Mouse (Mus musculus) kidney, postnatal 0 days (tissue): ENCODE data around the gene Tial1. TPM values are rescaled to one million over a fixed set of nuclear protein-coding genes. Genes with fewer than 3 reads are reported as not detected.

Source experiments
- ATAC-seq: fragments of 200-750 bp; cut with Nextera tagmentation; replicated peaks from 2 replicates; pipeline ENCODE4 v1.8.0; 2017; ENCODE audit warnings: low read depth, moderate number of reproducible peaks, moderate TSS enrichment, moderate library complexity; ENCODE audit not compliant: low FRiP score
- DNase-seq: peaks from one replicate; pipeline ENCODE4 v3.0.0-alpha.2; 2016; ENCODE audit warnings: low spot score
- H3K27ac ChIP-seq: fragments of 300-500 bp; sonication (generic); 2 replicates; pipeline ENCODE4 v1.5.1; 2014; ENCODE audit warnings: mild to moderate bottlenecking
- H3K27me3 ChIP-seq: fragments of 300-500 bp; sonication (generic); 2 replicates; pipeline ENCODE4 v1.6.1; 2014; ENCODE audit warnings: low read length, mixed read lengths; ENCODE audit not compliant: insufficient read depth
- H3K36me3 ChIP-seq: fragments of 300-500 bp; sonication (generic); 2 replicates; pipeline ENCODE4 v1.6.1; 2014; ENCODE audit warnings: low read length, mixed read lengths; ENCODE audit not compliant: insufficient read depth
- H3K4me1 ChIP-seq: fragments of 300-500 bp; sonication (generic); replicated peaks from 2 replicates; pipeline ENCODE4 v1.6.1; 2014; ENCODE audit warnings: antibody characterized with exemption, low read length, mixed read lengths; ENCODE audit not compliant: insufficient read depth
- H3K4me2 ChIP-seq: fragments of 300-500 bp; sonication (generic); 2 replicates; pipeline ENCODE4 v1.6.1; 2014; ENCODE audit warnings: mild to moderate bottlenecking, low read length, moderate library complexity, mixed read lengths
- H3K4me3 ChIP-seq: fragments of 300-500 bp; sonication (generic); replicated peaks from 2 replicates; pipeline ENCODE4 v1.5.1; 2014; ENCODE audit warnings: low read depth, low read length
- H3K9ac ChIP-seq: fragments of 300-500 bp; sonication (generic); 2 replicates; pipeline ENCODE4 v1.6.1; 2014; ENCODE audit warnings: low read depth, low read length
- H3K9me3 ChIP-seq: fragments of 300-500 bp; sonication (generic); replicated peaks from 2 replicates; pipeline ENCODE4 v1.6.1; 2016; ENCODE audit warnings: low read length, inconsistent platforms, mixed read lengths
- CTCF ChIP-seq: IDR thresholded peaks from 2 replicates; pipeline ENCODE4 v1.5.1; 2016; ENCODE audit warnings: antibody characterized with exemption, low read depth, mild to moderate bottlenecking, moderate library complexity
- WGBS: fragments of 180-500 bp; shearing (Covaris S2); extraction: QIAGEN DNeasy Blood & Tissue Kit; methylation state at CpG from one replicate; pipeline ENCODE4 v1.1.7; 2014; 5-methylcytosine and 5-hydroxymethylcytosine counted together
- polyA plus RNA-seq: library from polyadenylated mRNA; unstranded; fragments of >200 nt; fragmentation: Nextera tagmentation; extraction: Ambion mirVana; gene quantifications from 2 replicates; pipeline ENCODE4 v1.2.1, GENCODE M21; 2015

The Tial1 gene
- polyA plus RNA-seq, 1 experiment from 2014 or later, result 21.4 TPM

DNA sequence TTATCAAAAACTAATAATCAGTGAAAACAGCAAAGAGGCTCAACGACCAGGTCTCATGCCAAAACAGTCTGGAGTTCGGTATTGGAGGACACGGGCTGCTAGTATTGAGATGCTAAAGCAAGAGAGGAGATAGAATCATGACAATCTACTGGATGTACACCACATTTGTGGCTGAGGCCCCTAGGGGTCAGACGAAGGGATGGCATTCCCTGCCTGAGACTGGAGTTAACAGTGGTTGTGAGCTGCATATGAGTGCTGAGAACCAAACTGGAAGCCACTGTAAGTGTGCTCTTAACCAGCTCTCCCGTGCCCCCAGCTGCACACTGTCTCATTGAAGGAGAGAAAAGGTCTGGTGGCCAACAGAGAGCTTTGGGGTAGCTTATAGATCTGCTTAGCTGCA, 889 bp upstream of the Tial1 start:
- H3K27me3 ChIP-seq, result no peaks in the 10 kb centered on the region
- peak overlapping the region; percentile 55; the same call in 1 of the 2 replicates for H3K4me2 ChIP-seq
- H3K9me3 ChIP-seq, result no peaks in the 10 kb centered on the region
- 0 out of 2 replicates have a peak overlapping the region, but pooled peaks have one; percentile 13 for H3K4me3 ChIP-seq
- ATAC-seq, result no peak
- DNase-seq, result no peak
- H3K9ac ChIP-seq, result no peak overlapping the region
- 70% methylated on average over 5 of the region's 5 CpGs for WGBS
- H3K27ac ChIP-seq, result no peak overlapping the region
- peaks cover 15% of the 10 kb centered on the region for H3K4me1 ChIP-seq
- no peak for TF ChIP-seq CTCF
- no peaks in the 10 kb centered on the region for H3K36me3 ChIP-seq

DNA sequence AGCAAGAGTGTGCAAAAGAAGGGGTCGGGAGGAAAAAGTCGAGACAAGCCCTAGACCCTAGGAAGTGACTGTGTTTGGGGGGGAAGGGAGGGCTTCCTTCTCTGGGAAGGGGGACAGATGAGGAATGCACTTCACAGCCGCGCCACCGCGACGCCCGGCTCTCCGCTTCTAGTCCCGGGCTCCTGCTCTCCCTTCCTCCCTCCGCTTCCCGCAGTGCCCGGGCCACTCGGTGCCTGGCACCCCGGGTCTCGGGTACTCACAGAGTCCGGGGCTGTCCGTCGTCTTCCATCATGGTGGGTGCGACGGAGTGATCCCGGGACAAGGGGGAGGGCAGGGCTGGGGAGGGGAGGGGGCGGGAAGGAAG, 670 bp downstream of the Tial1 start:
- peak overlapping the region; percentile 97 for H3K27ac ChIP-seq
- no peaks in the 10 kb centered on the region for H3K27me3 ChIP-seq
- H3K36me3 ChIP-seq, result no peaks in the 10 kb centered on the region
- no peak for TF ChIP-seq CTCF
- peak; percentile 1; the same call in 1 of the 2 replicates for ATAC-seq
- peak overlapping the region; percentile 83 for H3K4me2 ChIP-seq
- peaks cover 16% of the 10 kb centered on the region for H3K4me1 ChIP-seq
- no peak for DNase-seq
- WGBS, result 2% methylated on average over 21 of the region's 23 CpGs
- peak overlapping the region; percentile 83 for H3K4me3 ChIP-seq
- no peaks in the 10 kb centered on the region for H3K9me3 ChIP-seq
- H3K9ac ChIP-seq, result peak overlapping the region; percentile 79

DNA sequence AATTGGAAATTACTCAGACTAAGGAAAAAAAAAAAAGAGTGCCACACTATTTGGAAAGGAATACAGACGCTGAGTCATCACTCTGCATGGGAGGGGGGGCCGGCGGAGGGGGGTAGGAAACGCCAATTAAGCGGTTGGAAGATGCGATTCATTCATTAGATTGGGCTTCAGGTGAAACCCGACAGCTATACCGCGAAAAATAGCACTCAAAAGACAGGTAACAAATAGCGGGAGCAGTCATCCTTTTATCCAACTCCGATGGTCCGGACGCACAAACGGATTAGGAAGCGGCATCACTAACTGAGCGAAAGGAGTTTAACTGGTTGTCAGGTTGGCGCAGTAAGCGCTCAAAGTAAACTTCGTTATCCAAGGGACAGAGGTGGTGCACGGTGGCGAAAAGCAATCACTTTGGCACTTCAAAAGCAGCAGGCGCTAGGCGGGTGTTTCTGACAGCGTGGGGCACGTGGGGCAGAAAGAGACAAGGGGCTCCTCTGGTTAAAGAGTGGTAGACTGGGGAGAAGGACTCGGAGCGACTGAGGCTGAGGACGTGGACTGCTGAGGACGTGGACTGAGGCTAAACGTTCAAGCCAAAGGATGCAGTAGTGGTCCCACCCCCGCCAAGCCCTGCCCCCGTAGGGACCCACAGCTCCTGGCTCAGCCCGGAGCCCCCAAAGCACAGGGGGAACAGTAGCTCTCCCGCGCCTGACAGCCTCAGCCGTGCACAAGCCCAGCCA, 1.2 kb downstream of the Tial1 start:
- ATAC-seq (0 out of 2 replicates have a peak, but pooled peaks have one; percentile 0), DNase-seq (peak; percentile 55)
- no peak for TF ChIP-seq CTCF
- no peaks in the 10 kb centered on the region for H3K27me3 ChIP-seq
- peak overlapping the region; percentile 83 for H3K4me2 ChIP-seq
- H3K4me1 ChIP-seq, result peaks cover 16% of the 10 kb centered on the region
- peak overlapping the region; percentile 97 for H3K27ac ChIP-seq
- under 1% methylated on average over 36 of the region's 36 CpGs for WGBS
- H3K9ac ChIP-seq, result peak overlapping the region; percentile 79
- no peaks in the 10 kb centered on the region for H3K9me3 ChIP-seq
- H3K36me3 ChIP-seq, result no peaks in the 10 kb centered on the region
- H3K4me3 ChIP-seq, result peak overlapping the region; percentile 83

DNA sequence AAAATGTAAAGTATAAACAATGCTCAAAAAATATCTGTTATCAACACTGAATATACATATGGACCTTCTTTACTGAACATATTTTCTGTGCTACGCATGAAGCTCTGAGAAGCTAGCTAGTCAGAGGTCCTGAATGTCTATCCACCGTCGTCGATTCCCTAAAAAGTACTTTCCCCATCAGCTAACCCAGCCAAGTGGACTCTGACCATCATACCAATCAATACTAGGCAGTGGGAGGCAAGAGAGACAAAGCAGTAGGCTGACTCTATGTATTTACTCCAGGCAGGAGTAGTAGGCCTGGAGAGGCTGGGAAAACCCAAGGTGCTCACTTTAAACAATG, 1.8 kb downstream of the Tial1 start:
- Histone ChIP-seq H3K4me2 (peak overlapping the region; percentile 83), H3K4me1 (peaks cover 16% of the 10 kb centered on the region), H3K4me3 (peak overlapping the region; percentile 83), H3K9ac (peak overlapping the region; percentile 79; the same call in 1 of the 2 replicates), H3K27me3 (no peaks in the 10 kb centered on the region), H3K27ac (no peak overlapping the region), H3K9me3 (no peaks in the 10 kb centered on the region), H3K36me3 (0 out of 2 replicates have a peak, but pooled peaks cover under 1% of the 10 kb centered on the region)
- no peak for TF ChIP-seq CTCF
- WGBS, result 15% methylated on average over 4 of the region's 4 CpGs
- ATAC-seq (no peak), DNase-seq (peak; percentile 8)

DNA sequence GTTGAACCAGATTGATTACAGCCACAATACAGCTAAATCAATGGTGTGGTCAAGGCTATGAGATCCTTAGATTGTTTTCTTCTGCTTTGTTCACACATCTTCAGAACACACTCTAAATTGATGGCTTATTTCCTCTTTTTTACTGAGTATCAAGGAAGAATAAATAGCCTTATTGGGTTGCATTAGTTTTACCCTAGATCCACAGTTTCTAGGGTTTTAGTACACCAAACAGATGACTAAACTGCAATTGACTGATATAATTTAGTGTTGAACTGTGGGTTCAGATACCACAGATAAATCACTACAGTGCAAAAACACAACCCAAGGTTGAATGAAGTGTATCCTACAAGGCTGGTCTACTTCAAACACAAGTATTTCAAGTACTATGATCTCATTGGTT, 3.5 kb downstream of the Tial1 start:
- H3K4me2 ChIP-seq, result no peak overlapping the region
- H3K4me3 ChIP-seq, result no peak overlapping the region
- no peak for ATAC-seq
- H3K9me3 ChIP-seq, result no peaks in the 10 kb centered on the region
- H3K9ac ChIP-seq, result no peak overlapping the region
- peaks cover 7% of the 10 kb centered on the region; the same call in 1 of the 2 replicates for H3K36me3 ChIP-seq
- peaks cover 16% of the 10 kb centered on the region for H3K4me1 ChIP-seq
- no peak overlapping the region for H3K27ac ChIP-seq
- TF ChIP-seq CTCF, result no peak
- DNase-seq, result no peak
- H3K27me3 ChIP-seq, result no peaks in the 10 kb centered on the region

DNA sequence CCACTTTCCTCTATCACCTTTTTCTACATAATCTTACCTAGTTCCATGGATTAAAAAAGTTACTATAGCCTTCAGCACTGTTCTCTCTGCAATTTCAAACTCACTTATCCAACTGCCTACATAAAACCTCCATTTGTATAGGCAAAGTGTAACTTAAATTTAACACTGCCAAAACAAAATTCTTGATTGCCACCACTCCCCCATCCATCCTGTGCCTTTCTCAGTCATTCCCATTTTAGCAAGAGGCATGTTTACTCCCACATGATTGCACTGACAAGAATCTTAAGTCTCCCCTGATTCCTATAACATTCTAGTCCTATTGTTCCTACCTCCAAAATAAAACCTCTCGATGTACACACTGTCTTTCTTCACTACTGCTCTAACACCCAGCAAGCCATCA, 8.8 kb downstream of the Tial1 start:
- ATAC-seq (no peak), DNase-seq (no peak)
- H3K4me1 ChIP-seq, result peaks cover 4% of the 10 kb centered on the region; the same call in 1 of the 2 replicates
- WGBS, result 81% methylated on average over 1 of the region's 1 CpGs
- H3K27me3 ChIP-seq, result no peaks in the 10 kb centered on the region
- H3K4me3 ChIP-seq, result no peak overlapping the region
- H3K9ac ChIP-seq, result no peak overlapping the region
- TF ChIP-seq CTCF, result no peak
- H3K27ac ChIP-seq, result no peak overlapping the region
- H3K4me2 ChIP-seq, result no peak overlapping the region
- H3K9me3 ChIP-seq, result no peaks in the 10 kb centered on the region
- peaks cover 18% of the 10 kb centered on the region for H3K36me3 ChIP-seq
